ENCODE assay signal across 8 mouse cellular contexts in the genomic region with DNA sequence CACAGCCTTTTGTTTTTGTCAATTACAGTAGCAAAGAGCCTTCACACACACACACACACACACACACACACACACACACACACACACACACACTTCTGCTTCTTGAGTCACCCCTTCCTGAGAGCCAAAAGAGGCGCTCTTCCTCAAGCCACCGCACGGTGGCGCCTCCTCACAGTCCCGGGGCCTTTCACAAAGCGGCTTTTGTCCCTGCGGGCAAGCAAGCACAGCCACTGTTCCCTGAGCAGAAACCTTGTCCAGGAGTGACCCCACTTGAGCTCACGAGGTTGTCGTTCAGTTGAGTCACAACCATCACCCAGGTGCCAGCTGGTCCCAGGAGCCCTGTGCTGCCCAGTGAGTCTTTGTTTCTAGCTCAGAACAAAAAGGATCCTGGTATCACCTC. TPM values are rescaled to one million over a fixed set of nuclear protein-coding genes. Genes with fewer than 3 reads are reported as not detected.
DNase-seq lines count a peak whose midpoint lies in the region; ATAC-seq lines count a peak whose summit lies in the region.

No protein-coding gene starts in this region.

- under 1% methylated on average over 9 of the region's 9 CpGs for WGBS in embryonic facial prominence, embryonic 13.5 days
- WGBS in heart, embryonic 10.5 days, result 2% methylated on average over 9 of the region's 9 CpGs
- 1% methylated on average over 9 of the region's 9 CpGs for WGBS in kidney, embryonic 15.5 days
- 1% methylated on average over 9 of the region's 9 CpGs for WGBS in limb, embryonic 15.5 days

- peak overlapping the region; percentile 49; the same call in 1 of the 2 replicates for H3K9ac ChIP-seq in embryonic facial prominence, embryonic 13.5 days
- no peak overlapping the region for H3K9ac ChIP-seq in kidney, embryonic 15.5 days
- H3K9ac ChIP-seq in limb, embryonic 15.5 days, result no peak overlapping the region

- H3K9me3 ChIP-seq in embryonic facial prominence, embryonic 13.5 days, result no peaks in the 10 kb centered on the region
- H3K9me3 ChIP-seq in heart, embryonic 10.5 days, result no peaks in the 10 kb centered on the region
- 0 out of 2 replicates have a peak, but pooled peaks cover 3% of the 10 kb centered on the region for H3K9me3 ChIP-seq in kidney, embryonic 15.5 days (replicated peaks)
- H3K9me3 ChIP-seq in limb, embryonic 15.5 days, result no peaks in the 10 kb centered on the region

- peak; percentile 87 for DNase-seq in 3T3-L1 (ENCODE audit: low read depth, low spot score)
- DNase-seq in adrenal gland, postnatal 36 days, result peak; percentile 89 to 90
- DNase-seq in heart, embryonic 10.5 days (ENCODE audit: low spot score), result peak; percentile 85
- DNase-seq in natural killer cell, adult 2 months (ENCODE audit: low spot score in 2 of 2), result peak; percentile 38 to 56
- DNase-seq in spleen, postnatal 4 days (ENCODE audit: low spot score in 2 of 2), result peak; percentile 64 to 86

- no peak overlapping the region for H3K4me2 ChIP-seq in embryonic facial prominence, embryonic 13.5 days
- H3K4me2 ChIP-seq in kidney, embryonic 15.5 days, result no peak overlapping the region
- no peak overlapping the region for H3K4me2 ChIP-seq in limb, embryonic 15.5 days

- no peak overlapping the region for H3K4me3 ChIP-seq in embryonic facial prominence, embryonic 13.5 days
- H3K4me3 ChIP-seq in heart, embryonic 10.5 days, result no peak overlapping the region
- H3K4me3 ChIP-seq in kidney, embryonic 15.5 days (replicated peaks), result no peak overlapping the region
- no peak overlapping the region for H3K4me3 ChIP-seq in limb, embryonic 15.5 days

- peaks cover 25% of the 10 kb centered on the region for H3K4me1 ChIP-seq in embryonic facial prominence, embryonic 13.5 days
- H3K4me1 ChIP-seq in heart, embryonic 10.5 days, result peaks cover 13% of the 10 kb centered on the region
- peaks cover 34% of the 10 kb centered on the region for H3K4me1 ChIP-seq in kidney, embryonic 15.5 days
- H3K4me1 ChIP-seq in limb, embryonic 15.5 days, result peaks cover 28% of the 10 kb centered on the region

- no peaks in the 10 kb centered on the region for H3K36me3 ChIP-seq in embryonic facial prominence, embryonic 13.5 days
- H3K36me3 ChIP-seq in heart, embryonic 10.5 days, result no peaks in the 10 kb centered on the region
- H3K36me3 ChIP-seq in kidney, embryonic 15.5 days, result no peaks in the 10 kb centered on the region
- H3K36me3 ChIP-seq in limb, embryonic 15.5 days, result no peaks in the 10 kb centered on the region

- no peak overlapping the region for H3K27ac ChIP-seq in embryonic facial prominence, embryonic 13.5 days
- no peak overlapping the region for H3K27ac ChIP-seq in heart, embryonic 10.5 days
- peak overlapping the region; percentile 80 for H3K27ac ChIP-seq in kidney, embryonic 15.5 days
- H3K27ac ChIP-seq in limb, embryonic 15.5 days, result 0 out of 2 replicates have a peak overlapping the region, but pooled peaks have one; percentile 12

- ATAC-seq in embryonic facial prominence, embryonic 13.5 days (ENCODE audit: insufficient number of reproducible peaks, insufficient read depth, low FRiP score, low TSS enrichment, low read depth), result no peak
- ATAC-seq in kidney, embryonic 15.5 days (replicated peaks; ENCODE audit: low FRiP score), result peak; percentile 68
- ATAC-seq in limb, embryonic 15.5 days (ENCODE audit: insufficient number of reproducible peaks, low FRiP score, low TSS enrichment, low read depth), result no peak

- no peaks in the 10 kb centered on the region; the same call in 1 of the 2 replicates for H3K27me3 ChIP-seq in embryonic facial prominence, embryonic 13.5 days
- peaks cover 11% of the 10 kb centered on the region for H3K27me3 ChIP-seq in heart, embryonic 10.5 days (ENCODE audit: insufficient read depth, poor library complexity, severe bottlenecking)
- H3K27me3 ChIP-seq in kidney, embryonic 15.5 days, result no peaks in the 10 kb centered on the region
- no peaks in the 10 kb centered on the region for H3K27me3 ChIP-seq in limb, embryonic 15.5 days

RNA-seq across cellular contexts. Expression of gene Mrpl19, which starts 21.3 kb away (rescaled TPM):
- total RNA-seq in adrenal gland, postnatal 36 days (2021), result 10 to 100 TPM; 38.2 to 43.6 TPM
- 42.1 and 59.7 TPM in 2 replicates for polyA plus RNA-seq in embryonic facial prominence, embryonic 13.5 days (2015; fragmentation: Nextera tagmentation; extraction: Ambion mirVana)
- 75.8 and 83.3 TPM in 2 replicates for polyA plus RNA-seq in heart, embryonic 10.5 days (2016; fragmentation: Nextera tagmentation; extraction: Ambion mirVana)
- polyA plus RNA-seq in kidney, embryonic 15.5 days (2015; fragmentation: Nextera tagmentation; extraction: Ambion mirVana), result 56.1 and 57.8 TPM in 2 replicates
- 42.6 and 45.1 TPM in 2 replicates for polyA plus RNA-seq in limb, embryonic 15.5 days (2015; fragmentation: Nextera tagmentation; extraction: Ambion mirVana)

RNA-seq across cellular contexts. Expression of gene Eva1a, which starts 53.8 kb away (rescaled TPM):
- total RNA-seq in adrenal gland, postnatal 36 days (2021), result 1 to 10 TPM; 1.3 to 1.6 TPM
- 19.3 and 22.1 TPM in 2 replicates for polyA plus RNA-seq in embryonic facial prominence, embryonic 13.5 days (2015; fragmentation: Nextera tagmentation; extraction: Ambion mirVana)
- polyA plus RNA-seq in heart, embryonic 10.5 days (2016; fragmentation: Nextera tagmentation; extraction: Ambion mirVana), result 3.7 and 5.8 TPM in 2 replicates
- 42.5 and 42.8 TPM in 2 replicates for polyA plus RNA-seq in kidney, embryonic 15.5 days (2015; fragmentation: Nextera tagmentation; extraction: Ambion mirVana)
- 27.2 and 28.9 TPM in 2 replicates for polyA plus RNA-seq in limb, embryonic 15.5 days (2015; fragmentation: Nextera tagmentation; extraction: Ambion mirVana)

Comparison
In these comparisons a context has a peak if more than half of its experiments do, and no peak if none do; other contexts are left out.
1. H3K27ac ChIP-seq: peak in kidney, embryonic 15.5 days (single experiment) and limb, embryonic 15.5 days (single experiment); none in embryonic facial prominence, embryonic 13.5 days (single experiment) and heart, embryonic 10.5 days (single experiment).
2. Peak in every context shown above with its lines, with median percentiles within 50 percentile points of each other: DNase-seq.